Mouse (Mus musculus) C2C12 (cell line): ENCODE data around the gene Orc6. TPM values are rescaled to one million over a fixed set of nuclear protein-coding genes. Genes with fewer than 3 reads are reported as not detected.

Experiments used
- H3K27me3 ChIP-seq: one replicate; pipeline ENCODE4 v1.6.1; 2011; ENCODE audit not compliant: control insufficient read depth, insufficient read depth, insufficient read length
- H3K36me3 ChIP-seq: one replicate; pipeline ENCODE4 v1.6.1; 2011; ENCODE audit not compliant: control insufficient read depth, insufficient read depth
- H3K4me3 ChIP-seq: one replicate; pipeline ENCODE4 v1.5.1; 2011; ENCODE audit warnings: mild to moderate bottlenecking, control low read depth; ENCODE audit not compliant: poor library complexity, insufficient read depth, severe bottlenecking
- H3K79me2 ChIP-seq: one replicate; pipeline ENCODE4 v1.6.1; 2011; ENCODE audit not compliant: control insufficient read depth, insufficient read depth
- H3K79me3 ChIP-seq: one replicate; pipeline ENCODE4 v1.6.1; 2011; ENCODE audit warnings: low read depth, control low read depth
- H3ac ChIP-seq: one replicate; pipeline ENCODE3; 2011; ENCODE audit warnings: low read depth; ENCODE audit not compliant: control insufficient read depth, insufficient read length
- CEBPB ChIP-seq: IDR thresholded peaks from one replicate; pipeline ENCODE4 v1.6.1; 2011; ENCODE audit warnings: low read depth, mild to moderate bottlenecking, control low read depth, moderate library complexity
- CTCF ChIP-seq: IDR thresholded peaks from one replicate; pipeline ENCODE4 v1.5.1; 2011; ENCODE audit not compliant: control insufficient read depth, insufficient read depth, insufficient read length
- FOSL1 ChIP-seq: IDR thresholded peaks from one replicate; pipeline ENCODE4 v1.8.0; 2011; ENCODE audit warnings: mild to moderate bottlenecking, low read length; ENCODE audit not compliant: poor library complexity, insufficient read depth, severe bottlenecking
- MAX ChIP-seq: IDR thresholded peaks from one replicate; pipeline ENCODE4 v1.6.1; 2011; ENCODE audit warnings: mild to moderate bottlenecking, control low read depth
- MYOD1 ChIP-seq: IDR thresholded peaks from one replicate; pipeline ENCODE4 v1.6.1; 2011; ENCODE audit warnings: low read depth; ENCODE audit not compliant: control insufficient read depth, insufficient read length
- MYOG ChIP-seq: IDR thresholded peaks from one replicate; pipeline ENCODE4 v1.6.1; 2011; ENCODE audit not compliant: control insufficient read depth, insufficient read length; ENCODE audit errors: extremely low read depth
- USF1 ChIP-seq: IDR thresholded peaks from one replicate; pipeline ENCODE4 v1.6.1; 2011; ENCODE audit warnings: low read depth, mild to moderate bottlenecking, control low read depth, moderate library complexity
- polyA plus RNA-seq: library from polyadenylated mRNA; unstranded; fragments of >200 nt; fragmentation: generic; extraction: Trizol; gene quantifications from one replicate; pipeline ENCODE4 v1.2.1, GENCODE M21; 2012; ENCODE audit warnings: missing spikeins

Orc6 gene
- polyA plus RNA-seq, 1 experiment: 41.6 TPM

DNA sequence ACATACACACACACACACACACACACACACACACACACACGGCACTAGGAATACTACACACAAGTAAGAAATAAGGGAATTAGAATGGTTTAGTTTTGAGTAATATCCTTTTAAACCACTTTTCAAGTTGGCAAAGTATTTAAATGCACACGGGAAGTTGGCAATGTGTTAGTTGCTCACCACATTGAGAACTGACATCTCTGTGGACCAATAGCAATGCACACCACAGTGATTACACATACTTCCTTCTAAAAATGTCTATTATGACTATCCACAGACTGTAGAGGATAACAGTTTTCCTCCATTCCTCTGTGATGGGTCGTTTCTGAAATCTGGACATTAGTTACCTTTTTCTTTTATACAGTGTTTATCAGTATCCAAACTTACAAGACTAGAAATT is 23.7 kb downstream of the Orc6 start:
- TF ChIP-seq CEBPB (no peak), CTCF (no peak), MYOD1 (no peak), MAX (no peak), MYOG (no peak), USF1 (no peak), FOSL1 (no peak)
- no peak overlapping the region for H3K4me3 ChIP-seq
- no peaks in the 10 kb centered on the region for H3K79me3 ChIP-seq
- H3K36me3 ChIP-seq: no peaks in the 10 kb centered on the region
- no peaks in the 10 kb centered on the region for H3K27me3 ChIP-seq
- no peak overlapping the region for H3ac ChIP-seq
- no peaks in the 10 kb centered on the region for H3K79me2 ChIP-seq

DNA sequence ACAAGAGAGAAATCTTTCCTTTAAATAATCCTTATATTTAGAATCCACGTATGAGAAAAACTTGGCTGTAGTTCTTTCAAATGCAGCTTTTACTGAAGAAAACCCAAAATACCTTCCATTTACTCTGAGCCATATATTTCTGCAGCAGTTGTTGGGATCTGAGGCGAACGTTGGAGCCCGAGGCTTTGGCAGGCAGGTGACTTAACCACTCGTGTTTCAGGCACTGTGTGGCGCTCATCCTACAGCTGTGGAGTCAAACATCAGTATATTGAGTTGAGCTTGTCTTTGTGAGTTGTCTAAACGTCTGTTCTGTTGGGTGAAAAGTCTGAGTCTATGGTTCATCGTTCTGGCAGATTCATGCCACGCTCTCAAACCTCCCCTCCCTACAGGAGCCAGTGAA is 27.6 kb downstream of the Orc6 start:
- Histone ChIP-seq H3ac (no peak overlapping the region), H3K79me3 (no peaks in the 10 kb centered on the region), H3K4me3 (no peak overlapping the region), H3K79me2 (no peaks in the 10 kb centered on the region), H3K27me3 (no peaks in the 10 kb centered on the region), H3K36me3 (no peaks in the 10 kb centered on the region)
- TF ChIP-seq MYOD1 (no peak), MYOG (no peak), CEBPB (no peak), MAX (no peak), FOSL1 (no peak), USF1 (no peak), CTCF (no peak)

DNA sequence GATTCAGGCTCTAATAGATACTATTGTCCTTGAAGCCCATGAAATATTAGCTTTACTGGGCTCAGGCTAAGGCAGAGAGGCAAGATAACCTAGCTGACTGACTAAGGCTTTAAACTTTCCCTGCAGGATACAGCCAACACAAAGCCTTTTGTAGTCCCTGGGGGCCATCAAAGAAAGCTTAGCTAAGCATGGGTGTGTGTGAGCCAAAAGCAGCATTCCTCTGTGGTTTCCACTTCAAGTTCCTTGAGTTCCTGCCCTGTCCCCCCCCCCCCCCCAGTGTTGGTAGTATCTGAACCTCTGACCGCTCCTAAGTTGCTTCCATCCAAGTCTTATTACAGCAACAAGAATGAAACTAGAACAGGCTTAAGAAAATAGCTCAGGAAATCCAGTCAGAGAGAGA is 30.1 kb downstream of the Orc6 start:
- Histone ChIP-seq H3K36me3 (no peaks in the 10 kb centered on the region), H3K27me3 (no peaks in the 10 kb centered on the region), H3K79me3 (no peaks in the 10 kb centered on the region), H3ac (no peak overlapping the region), H3K79me2 (no peaks in the 10 kb centered on the region), H3K4me3 (no peak overlapping the region)
- TF ChIP-seq FOSL1 (no peak), MYOD1 (no peak), MYOG (no peak), USF1 (no peak), CEBPB (no peak), CTCF (no peak), MAX (no peak)

DNA sequence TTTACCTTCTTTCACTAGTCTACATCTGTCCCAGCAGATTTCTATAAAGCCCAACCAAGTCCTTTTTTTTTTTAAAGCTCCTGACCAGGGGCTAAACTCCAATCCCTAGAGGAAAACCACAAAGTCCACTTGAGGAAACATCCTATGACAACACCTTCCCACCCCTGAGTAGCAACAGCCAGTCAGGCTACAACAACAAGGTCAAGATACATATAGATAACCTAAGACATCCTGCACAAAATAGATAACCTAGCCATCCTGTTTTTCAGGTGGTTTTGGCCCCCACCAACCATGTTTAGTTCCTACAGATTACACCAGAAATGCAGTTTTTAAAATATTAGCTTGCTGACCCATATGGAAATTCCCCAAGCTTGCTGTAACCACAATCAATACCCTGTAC is 35.7 kb downstream of the Orc6 start:
- Histone ChIP-seq H3K79me3 (no peaks in the 10 kb centered on the region), H3K4me3 (no peak overlapping the region), H3K36me3 (no peaks in the 10 kb centered on the region), H3K79me2 (no peaks in the 10 kb centered on the region), H3ac (no peak overlapping the region), H3K27me3 (no peaks in the 10 kb centered on the region)
- TF ChIP-seq MYOD1 (no peak), CTCF (no peak), MAX (no peak), USF1 (no peak), FOSL1 (no peak), MYOG (no peak), CEBPB (no peak)

DNA sequence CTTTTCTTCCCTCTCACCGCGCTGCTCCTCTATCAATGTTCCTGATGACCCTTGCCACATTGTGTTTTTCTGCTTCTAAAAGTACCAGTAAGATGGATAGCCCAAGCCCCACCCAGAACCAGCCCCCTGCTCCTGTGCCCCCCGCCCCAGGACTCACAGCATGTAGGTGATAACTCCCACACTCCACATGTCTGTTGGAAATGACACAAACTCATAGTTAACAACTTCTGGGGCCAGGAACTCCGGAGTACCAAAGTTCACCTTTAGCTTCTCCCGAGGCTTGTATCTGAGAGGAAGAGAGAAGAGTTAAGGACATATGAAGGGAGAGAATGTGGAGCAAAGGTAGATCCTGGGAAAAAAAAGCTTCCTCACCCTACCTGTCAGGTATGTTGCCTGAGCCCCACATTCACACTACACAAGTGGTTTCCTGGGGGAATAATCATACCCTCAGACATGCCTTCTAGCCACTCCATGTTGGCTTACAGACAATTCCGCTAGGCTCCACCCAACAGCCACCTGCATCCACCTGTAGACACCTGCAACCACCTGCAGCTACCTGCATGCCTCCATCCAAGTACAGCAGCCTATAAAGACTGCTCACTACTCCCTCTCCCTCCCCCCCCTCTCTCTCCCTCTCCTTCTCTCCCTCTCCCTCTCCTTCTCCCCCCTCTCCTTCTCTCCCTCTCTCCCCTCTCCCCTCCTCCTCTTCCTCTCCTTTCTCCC is 36.9 kb downstream of the Orc6 start:
- H3ac ChIP-seq: no peak overlapping the region
- no peaks in the 10 kb centered on the region for H3K36me3 ChIP-seq
- no peak overlapping the region for H3K4me3 ChIP-seq
- H3K79me2 ChIP-seq: no peaks in the 10 kb centered on the region
- TF ChIP-seq FOSL1: no peak
- TF ChIP-seq CTCF: no peak
- TF ChIP-seq CEBPB: no peak
- TF ChIP-seq MYOG: no peak
- TF ChIP-seq MYOD1: no peak
- no peak for TF ChIP-seq MAX
- no peak for TF ChIP-seq USF1
- no peaks in the 10 kb centered on the region for H3K79me3 ChIP-seq
- no peaks in the 10 kb centered on the region for H3K27me3 ChIP-seq
